Mouse (Mus musculus) megakaryocyte-erythroid progenitor cell, adult 5-6 weeks (primary cell): ENCODE data around the gene P2ry14. TPM values are rescaled to one million over a fixed set of nuclear protein-coding genes. Genes with fewer than 3 reads are reported as not detected.
"Not testable (repeated sequence)": the region's sequence is repeated elsewhere in the genome, so short reads cannot be mapped to it uniquely, and the experiment has no call there.

ENCODE experiments used
- ATAC-seq: replicated peaks from 2 replicates; pipeline ENCODE4 v1.8.0; 2016; ENCODE audit warnings: mild to moderate bottlenecking, inconsistent platforms; ENCODE audit not compliant: severe bottlenecking, poor library complexity, low FRiP score, low TSS enrichment
- total RNA-seq, 2 experiments: library from RNA; stranded (forward) in 1 of 2; stranded (reverse) in 1 of 2; fragments of 200-1000, 215-1000 nt in 1 of 2; fragments of >200 nt in 1 of 2; fragmentation: Nextera tagmentation in 1 of 2; gene quantifications; 2 replicates each; pipeline ENCODE4 v1.2.3; 2014 to 2017

The P2ry14 gene
- total RNA-seq, 2 experiments from 2014 or later, result 0.23 to 1.0 TPM

DNA sequence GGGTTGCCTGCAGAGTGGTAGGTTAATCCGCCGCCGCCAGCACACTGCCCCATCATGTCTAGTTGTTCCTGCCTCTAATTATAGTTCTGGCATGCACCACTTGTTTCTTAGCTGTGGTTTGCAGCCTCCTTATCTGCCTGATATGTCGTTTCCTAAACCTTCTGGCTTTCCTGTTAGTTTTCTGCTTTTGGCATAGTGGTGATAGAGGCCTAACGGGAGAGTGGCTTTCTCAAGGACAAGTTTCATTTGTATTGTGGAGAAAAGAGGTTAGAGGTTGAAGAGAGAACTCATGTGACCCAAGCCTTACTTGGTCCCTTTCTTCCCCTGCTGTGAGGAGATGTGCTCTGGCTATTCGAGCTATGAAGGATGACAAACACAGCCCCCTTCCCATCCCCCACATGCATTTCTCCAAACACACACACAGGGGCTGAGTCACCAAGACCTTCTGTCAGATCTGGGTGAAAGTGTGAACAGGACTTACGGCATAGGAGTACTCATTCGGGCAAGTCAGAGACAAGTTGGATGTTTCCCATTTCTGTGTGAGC lies 39.4 kb downstream of the P2ry14 start:
- peak; percentile 90 for ATAC-seq

DNA sequence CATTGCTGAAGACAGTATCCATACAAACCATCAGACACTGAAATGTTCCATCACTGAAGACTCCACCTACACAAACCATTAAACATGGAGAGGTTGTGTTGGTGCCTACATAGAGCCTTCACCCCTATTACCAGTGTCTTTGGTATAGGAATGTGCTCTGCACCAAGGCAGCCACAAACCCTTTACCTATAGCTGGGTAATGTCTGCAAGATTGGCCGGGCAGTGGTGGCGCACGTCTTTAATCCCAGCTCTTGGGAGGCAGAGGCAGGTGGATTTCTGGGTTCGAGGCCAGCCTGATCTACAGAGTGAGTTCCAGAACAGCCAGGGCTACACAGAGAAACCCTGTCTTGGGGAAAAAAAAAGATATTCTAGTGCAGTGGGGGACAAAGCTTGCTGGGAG lies 40.1 kb downstream of the P2ry14 start:
- not testable (repeated sequence) for ATAC-seq

DNA sequence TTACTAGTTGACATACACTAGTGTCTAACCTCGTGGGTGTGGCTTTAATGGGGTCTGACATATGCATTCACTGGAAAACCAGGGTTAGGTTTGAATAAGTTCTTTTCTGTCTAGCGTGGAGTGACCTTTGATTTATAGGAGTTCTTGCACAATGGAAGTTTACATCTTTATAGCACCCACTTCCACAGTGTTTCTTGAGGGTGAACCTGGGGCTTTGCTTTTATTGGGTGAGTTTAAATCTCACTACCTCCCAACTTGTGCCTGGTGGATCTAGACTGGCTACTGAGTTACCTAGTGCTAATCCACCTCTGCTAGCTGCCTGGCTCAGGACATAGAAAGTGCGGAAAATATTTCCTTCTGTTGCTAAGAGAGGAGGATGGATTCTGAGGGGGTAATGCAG lies 41.5 kb downstream of the P2ry14 start:
- no peak for ATAC-seq

DNA sequence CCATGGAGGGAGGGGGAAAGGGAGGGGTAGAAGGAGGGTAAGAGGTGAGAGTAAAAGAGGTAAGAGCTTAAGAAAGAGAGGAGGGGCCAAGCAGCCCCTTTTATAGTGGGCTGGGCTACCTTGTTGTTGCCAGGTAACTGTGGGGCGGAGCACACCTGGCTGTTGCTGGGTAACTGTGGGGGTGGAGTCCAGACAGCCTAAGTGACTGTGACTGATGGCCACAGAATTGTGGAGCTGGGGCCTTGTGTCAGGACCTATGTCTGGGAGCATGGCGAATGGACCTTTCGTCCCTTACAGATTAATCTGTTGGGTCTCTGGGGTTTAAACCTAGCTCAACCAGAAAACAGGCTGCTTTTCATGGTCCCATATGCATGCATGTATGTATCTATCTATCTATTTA lies 43.6 kb downstream of the P2ry14 start:
- not testable (repeated sequence) for ATAC-seq

DNA sequence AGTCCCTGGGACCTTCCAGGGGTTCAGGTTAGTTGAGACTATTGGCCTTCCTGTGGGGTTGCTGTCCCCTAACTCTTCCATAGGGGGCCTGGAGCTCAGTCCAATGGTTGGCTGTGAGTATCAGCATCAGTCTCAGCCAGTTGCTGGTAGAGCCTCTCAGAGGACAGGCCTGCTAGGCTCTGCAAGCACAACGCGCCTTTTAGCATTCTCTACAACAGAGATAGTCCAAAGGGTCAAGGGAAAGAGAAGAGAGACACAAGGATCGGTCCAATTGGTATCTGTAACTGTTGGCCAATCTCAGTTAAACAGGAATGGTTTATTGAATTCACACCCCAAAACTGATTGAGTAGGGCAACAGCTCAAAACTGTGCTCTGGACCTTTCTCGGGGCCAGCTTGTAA lies 46.0 kb downstream of the P2ry14 start:
- no peak for ATAC-seq

DNA sequence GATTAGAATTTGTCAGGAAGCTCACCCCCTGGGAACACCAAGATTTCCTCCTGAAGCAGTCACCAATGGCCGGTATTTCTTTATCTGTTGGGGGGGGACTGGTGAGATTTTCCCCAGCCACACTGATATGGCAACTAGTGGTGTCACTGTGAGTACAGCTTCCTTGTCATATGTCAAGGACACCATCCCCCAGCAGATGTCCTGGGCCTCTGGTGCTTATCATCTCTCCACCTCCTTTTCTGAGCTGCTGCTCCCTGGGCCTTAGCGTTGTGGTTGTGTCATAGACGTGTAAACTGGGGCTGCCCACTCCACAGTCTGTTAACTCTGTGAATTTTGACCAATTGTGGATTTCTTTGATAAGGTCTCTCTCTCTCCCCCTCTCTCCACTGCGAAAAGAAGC lies 49.0 kb downstream of the P2ry14 start:
- peak; percentile 94 for ATAC-seq

DNA sequence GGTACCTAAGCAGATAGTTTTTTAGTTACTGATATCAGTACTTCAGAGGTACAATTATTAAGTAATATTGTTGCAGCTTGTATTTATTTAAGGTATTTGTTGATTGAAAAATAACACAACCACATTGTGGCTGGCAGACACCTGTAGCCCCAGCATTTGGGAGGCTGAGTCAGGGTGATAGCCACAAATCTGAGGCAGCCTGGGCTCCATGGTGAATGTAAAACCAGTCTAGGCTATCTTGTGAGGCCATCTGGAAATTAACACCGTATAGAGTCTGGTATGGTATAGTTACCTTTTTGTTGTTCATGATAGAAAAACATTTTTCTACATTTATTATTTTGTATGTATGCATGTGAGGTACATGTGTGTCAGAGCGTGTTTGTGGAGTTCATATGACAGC lies 51.3 kb downstream of the P2ry14 start:
- no peak for ATAC-seq

DNA sequence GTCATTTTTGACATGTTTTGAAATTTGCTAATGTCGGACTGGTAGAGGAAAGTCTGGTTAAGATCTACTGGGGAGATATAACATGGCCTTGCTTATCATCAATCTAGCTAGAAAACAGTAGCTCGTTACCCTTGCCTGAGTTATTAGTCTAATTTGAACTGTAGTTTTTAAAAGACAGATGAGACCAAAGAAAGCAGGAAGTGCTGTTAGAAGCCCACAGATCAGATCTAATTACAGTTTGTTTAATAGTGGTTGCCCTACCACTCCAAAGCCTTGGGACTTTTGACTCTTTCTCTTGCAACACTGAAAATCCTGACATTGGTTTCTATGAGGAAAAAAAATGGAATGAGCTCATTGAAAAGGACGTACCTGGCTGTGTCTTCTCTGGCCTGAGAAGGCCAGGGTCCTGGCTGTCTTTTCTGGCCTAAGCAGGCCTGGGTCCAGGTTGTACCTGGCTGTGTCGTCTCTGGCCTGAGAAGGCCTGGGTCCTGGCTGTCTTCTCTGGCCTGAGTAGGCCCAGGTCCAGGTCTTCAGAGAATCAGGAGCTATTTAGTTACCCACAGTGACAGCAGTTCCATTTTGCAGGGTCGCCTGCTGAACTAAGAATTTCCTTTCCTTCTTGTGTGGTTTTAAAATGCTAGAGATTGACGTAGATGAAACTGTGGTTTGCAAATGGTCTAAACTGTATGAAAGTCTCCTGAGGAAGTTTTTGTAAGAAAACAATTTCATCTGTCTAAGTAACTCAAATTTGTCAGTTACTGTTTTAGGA lies 52.0 kb downstream of the P2ry14 start, which contains the start of gene Gpr171:
TSS of gene Gpr171 (minus strand) at position 604 of the 769 bp plus-strand sequence.
- ATAC-seq, result no peak

DNA sequence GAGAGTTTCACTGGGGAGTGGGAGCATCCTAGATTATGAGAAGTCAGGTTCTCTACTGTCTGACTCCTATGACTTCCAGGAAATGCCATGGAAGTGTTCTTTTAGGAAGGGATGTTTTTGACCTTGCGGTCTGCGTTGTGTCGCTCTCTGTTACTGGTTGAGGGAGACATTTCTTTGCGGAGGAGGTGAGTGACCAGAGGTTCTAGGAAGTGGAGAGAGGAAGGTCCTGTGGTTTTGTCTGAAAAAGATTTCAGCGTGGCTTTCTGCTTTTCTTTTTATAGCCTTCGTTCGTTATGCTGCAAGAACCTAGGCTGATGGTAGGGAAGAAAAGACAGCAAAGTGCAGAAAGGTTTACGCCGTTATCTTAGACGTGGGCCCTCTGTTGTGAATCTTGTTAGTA lies 54.9 kb downstream of the P2ry14 start:
- no peak for ATAC-seq

DNA sequence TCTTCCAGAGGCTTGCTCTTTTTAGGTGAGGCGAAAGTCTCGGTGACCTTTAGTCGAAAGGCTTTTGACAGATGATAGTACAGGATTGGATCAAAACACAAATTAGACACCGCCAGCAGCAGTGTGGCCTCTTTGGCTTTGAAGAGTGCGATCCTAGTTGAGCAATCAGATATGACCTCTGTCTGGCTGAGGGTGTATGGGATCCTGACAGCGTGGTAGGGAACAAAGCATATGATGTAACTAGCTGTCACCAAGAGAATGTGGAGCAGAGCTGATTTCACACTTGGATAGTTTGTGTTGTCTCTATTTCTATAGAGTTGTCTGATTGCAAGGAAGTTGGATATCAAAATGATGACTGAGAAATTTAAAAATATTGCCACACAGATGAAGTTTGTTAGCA lies 56.0 kb downstream of the P2ry14 start:
- ATAC-seq, result no peak

DNA sequence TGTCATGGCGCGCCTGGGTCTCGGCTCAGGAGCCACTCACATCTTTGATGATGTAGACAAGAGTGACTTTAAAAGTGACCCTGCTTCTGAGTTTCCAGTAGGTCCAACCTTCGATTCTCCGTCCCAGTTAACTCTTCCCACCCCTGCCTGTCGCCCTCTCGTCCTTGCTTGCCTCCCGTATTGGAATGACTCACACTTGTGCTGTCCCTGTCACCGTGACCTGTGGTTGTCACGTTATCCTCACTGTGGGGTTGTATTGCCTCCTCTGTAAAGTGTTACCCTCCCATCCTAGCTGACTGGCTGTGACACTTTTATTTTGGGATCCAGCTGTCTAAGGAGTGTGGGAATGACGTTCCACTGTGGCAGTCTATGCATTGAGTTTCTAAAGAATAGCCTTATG lies 60.7 kb downstream of the P2ry14 start:
- no peak for ATAC-seq

DNA sequence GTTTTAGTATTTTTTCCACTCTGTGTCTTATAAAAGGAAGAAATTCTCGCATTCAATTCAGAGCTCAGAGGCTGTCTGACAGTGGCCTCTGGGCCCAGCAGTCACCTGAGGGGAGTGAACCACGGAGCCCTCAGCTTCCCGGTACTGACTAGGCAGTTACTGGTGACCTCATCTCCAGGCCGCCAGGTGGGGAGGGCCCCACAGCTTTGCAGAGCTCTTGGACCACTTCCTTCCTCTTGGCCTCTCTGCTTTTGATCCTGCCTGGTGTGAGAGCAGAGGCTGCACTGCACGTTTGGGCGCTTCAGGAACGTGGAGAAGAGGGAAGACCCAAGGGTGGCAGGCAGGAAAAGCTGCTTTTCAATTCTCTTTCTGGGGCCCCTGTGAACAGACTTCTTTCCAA lies 72.5 kb downstream of the P2ry14 start:
- ATAC-seq, result peak; percentile 48

DNA sequence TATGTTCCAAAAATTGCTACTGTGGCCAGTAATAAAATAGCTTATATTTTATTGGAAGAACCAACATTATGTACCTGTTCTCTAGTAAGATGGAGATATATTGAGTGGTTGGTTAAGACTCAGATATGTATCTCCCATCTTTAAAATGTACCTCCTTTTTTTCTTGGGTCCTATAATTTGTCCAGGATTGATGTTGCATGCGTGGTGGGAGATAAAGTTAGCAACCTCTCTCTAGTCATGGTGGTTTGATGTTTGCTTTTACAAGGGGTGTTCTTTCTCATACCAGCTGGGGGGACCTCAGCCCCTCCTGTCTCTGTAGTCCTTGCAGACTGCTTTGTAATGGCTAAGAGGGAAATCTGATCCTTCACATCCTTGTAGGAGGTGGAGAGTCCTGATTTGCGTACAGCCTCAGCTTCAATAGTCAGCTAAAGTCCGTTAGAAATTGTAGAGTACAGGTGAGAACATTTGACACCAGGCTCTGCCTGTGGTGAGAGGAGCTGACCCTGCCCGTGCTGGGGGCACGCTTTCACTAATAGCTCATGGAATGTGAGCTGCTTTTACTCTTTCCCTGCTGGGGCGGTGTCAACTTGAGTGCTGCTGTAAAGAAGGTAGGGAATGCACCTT lies 73.0 kb downstream of the P2ry14 start:
- no peak for ATAC-seq

DNA sequence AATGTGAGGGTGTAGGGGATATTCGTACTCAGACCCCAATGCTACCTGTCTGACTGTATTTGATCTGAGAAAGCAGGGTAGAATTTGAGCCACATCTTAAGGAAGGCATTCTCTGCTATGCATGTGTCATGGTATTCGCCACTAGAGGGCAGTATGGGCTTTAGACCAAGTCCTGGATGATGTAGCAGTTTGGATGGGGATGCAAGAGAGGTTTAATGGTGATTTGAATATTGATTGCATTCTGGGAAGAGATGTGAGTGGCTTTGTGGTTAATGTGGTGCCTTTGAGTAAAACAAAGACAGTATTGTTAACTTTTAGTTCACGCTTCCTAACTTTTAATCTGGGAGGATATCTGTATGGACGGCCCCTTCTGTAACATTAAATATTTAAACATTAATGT lies 74.1 kb downstream of the P2ry14 start:
- peak; percentile 87 for ATAC-seq

DNA sequence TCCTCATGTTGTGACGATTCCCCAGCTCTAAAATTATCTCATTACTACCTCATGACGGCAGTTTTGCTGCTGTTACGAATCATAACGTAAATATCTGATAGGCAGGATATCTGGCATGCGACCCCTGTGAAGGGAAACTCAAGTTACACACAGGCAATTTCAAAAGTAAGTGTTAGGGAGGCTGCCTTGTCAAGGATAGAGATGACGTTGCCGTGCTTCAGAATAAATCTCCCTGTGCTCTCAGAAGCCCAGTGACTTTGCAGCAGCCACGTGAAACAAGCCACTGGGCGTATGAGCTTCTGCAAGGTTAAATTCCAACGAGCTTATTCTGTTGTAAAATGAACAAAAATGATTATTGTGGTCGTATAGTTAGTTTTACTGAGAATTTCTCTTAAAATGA lies 74.8 kb downstream of the P2ry14 start:
- no peak for ATAC-seq

DNA sequence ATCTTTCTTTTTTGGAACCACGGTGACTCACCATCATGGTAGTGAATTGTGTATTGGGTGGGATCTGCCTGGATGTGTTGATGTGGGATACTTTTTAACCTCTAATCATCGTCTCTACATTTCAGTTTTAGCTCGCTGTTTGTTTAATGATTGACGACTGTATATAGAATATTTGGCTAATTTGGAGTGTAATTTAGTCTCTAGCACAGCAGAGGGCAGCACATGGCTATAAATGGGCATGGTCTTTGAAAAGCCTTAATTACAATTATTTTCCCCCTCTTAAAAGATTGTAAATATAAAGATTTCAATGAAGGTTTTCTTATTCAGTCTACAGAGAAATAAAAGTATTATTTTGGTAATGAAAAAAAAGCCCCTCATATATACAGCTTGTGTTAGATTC lies 76.1 kb downstream of the P2ry14 start:
- no peak for ATAC-seq

DNA sequence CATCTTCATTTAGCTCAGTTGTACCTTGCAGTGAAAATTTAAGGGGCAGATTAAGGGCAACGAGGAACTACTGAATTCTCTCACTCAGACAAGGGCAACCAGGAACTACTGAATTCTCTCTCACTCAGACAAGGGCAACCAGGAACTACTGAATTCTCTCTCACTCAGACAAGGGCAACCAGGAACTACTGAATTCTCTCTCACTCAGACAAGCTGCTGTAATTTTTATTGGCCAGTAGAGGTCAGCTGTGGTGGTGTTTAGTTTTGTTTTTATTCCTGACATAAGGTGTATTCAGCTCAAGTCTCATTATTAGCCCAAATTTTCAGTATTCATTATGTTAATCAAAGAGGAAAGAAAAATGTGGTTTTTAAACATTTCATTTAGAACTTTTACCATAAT lies 84.3 kb downstream of the P2ry14 start:
- ATAC-seq, result peak; percentile 77; the same call in 1 of the 2 replicates

DNA sequence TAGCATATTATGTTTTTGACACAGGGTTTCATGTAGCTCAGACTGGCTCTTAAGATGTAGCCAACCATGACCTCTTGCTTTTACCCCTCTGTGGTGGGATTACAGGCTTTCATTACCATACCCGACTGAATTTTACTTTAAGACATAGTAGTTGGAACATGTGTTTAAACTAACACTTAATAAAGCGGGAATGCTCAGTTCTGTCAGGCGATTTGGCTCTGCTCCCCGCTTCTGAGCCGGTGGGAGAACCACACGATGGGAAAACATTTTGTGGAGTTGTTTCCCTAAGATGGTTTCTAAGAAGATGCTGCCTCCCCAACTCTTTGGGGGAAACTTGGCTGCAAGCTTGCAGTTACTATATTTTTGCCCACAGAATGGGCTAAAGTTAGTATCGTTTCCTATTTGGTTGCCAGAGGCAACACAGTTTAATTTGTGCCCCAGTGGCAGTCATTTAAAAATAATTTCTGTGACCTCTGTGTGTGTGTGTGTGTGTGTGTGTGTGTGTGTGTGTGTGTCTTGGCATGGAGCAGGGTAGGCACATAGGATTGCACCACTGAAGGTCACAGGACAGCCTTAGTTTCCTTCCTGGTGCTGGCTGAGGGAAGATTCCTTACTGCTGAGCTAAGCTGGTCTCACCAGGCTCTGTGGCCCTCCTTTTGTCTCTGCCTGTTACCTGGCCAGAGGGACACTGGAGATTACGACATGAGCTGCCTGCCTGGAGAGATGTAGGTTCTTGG lies 86.7 kb downstream of the P2ry14 start:
- ATAC-seq, result no peak

DNA sequence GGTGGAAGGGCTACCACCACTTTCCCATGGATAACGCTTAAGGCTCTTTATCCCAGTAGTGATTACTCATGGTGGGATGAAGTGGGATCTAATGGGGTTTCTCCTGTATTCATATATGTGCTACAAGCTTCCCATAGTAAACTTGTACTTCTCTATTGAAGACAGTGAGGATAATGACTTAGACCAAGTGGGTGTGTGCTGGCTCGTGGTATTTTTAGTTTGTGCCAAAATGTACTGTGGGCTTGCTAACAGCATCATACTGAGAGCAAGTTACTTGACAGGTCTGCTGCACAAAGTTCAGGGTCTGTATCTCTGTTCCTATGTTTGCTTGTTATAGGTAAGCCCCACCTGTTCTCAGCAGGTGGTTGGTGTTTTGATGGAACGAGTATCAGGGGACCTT lies 87.5 kb downstream of the P2ry14 start:
- ATAC-seq, result no peak
